21 mouse cellular contexts compared by ENCODE assay signal in genomic region chr13:63030023-63030422, GRCm38 (mm10).
DNase-seq lines count a peak whose midpoint lies in the region; ATAC-seq and TF ChIP-seq lines count a peak whose summit lies in the region.
"Had no signal": no experiment of that assay in that cellular context is flagged by ENCODE, and none has a peak within 500 bp of the region (broad histone marks: within the 10 kb centered on the region; RNA-seq: fewer than 3 reads in every experiment).

No protein-coding gene starts in this region.

- no peak overlapping the region for H3K4me3 ChIP-seq in stomach, postnatal 0 days (ENCODE audit: low read depth, low read length)
- no peak overlapping the region for H3K4me3 ChIP-seq in heart, embryonic 10.5 days

- DNase-seq in heart, adult 11 months: peak; percentile 63
- DNase-seq in heart, adult 18-20 months: no peak
- DNase-seq in Patski (ENCODE audit: low read depth, low spot score): no peak
- DNase-seq in stomach, postnatal 0 days (ENCODE audit: low spot score): no peak
- no peak for DNase-seq in heart, embryonic 10.5 days (ENCODE audit: low spot score)
- DNase-seq: adrenal gland, adult 2 months; adrenal gland, adult 8-10 months; adrenal gland, postnatal 10 days; adrenal gland, postnatal 14 days; adrenal gland, postnatal 25 days; adrenal gland, postnatal 36 days; B cell, adult 2 months; cerebellum, adult 11 months; cerebellum, adult 11-12 months; cerebellum, adult 18-20 months; cerebellum, adult 2 months had no signal

- H3K27ac ChIP-seq in stomach, postnatal 0 days (replicated peaks): no peak overlapping the region
- no peak overlapping the region for H3K27ac ChIP-seq in heart, embryonic 10.5 days

- in situ Hi-C loops in Patski (cut with MboI; ENCODE audit: low pct_unique_long_range_greater_than_20kb): no loop called here

- WGBS in stomach, postnatal 0 days: 48% methylated on average over 1 of the region's 1 CpGs
- 40% methylated on average over 1 of the region's 1 CpGs for WGBS in heart, embryonic 10.5 days

- no peaks in the 10 kb centered on the region for H3K27me3 ChIP-seq in Patski
- H3K27me3 ChIP-seq in stomach, postnatal 0 days (ENCODE audit: control insufficient read depth, insufficient read depth, low read length): no peaks in the 10 kb centered on the region
- H3K27me3 ChIP-seq in heart, embryonic 10.5 days (ENCODE audit: insufficient read depth, poor library complexity, severe bottlenecking): no peaks in the 10 kb centered on the region
- H3K27me3 ChIP-seq: CH12.LX had no signal

- H3K9ac ChIP-seq in stomach, postnatal 0 days (ENCODE audit: low read length): no peak overlapping the region

- no peak for TF ChIP-seq CTCF in Patski (IDR thresholded peaks at IDR 0.05)
- TF ChIP-seq CTCF in stomach, postnatal 0 days (IDR thresholded peaks at IDR 0.05; ENCODE audit: low read depth): no peak

- peak; percentile 67 for ATAC-seq in Patski
- ATAC-seq in stomach, postnatal 0 days (ENCODE audit: low FRiP score, low TSS enrichment): peak; percentile 53; the same call in 1 of the 2 replicates
- ATAC-seq in inflammation-experienced regulatory T-cells, adult 6 months: no peak
- ATAC-seq: activated CD4-positive, CD25-positive, alpha-beta regulatory T cell, adult 4 months; CD4-positive, CD25-positive, alpha-beta regulatory T cell, adult 4 months had no signal

- H3K36me3 ChIP-seq in stomach, postnatal 0 days (ENCODE audit: control insufficient read depth, insufficient read depth, low read length): no peaks in the 10 kb centered on the region
- no peaks in the 10 kb centered on the region for H3K36me3 ChIP-seq in heart, embryonic 10.5 days

- no peaks in the 10 kb centered on the region for H3K4me1 ChIP-seq in stomach, postnatal 0 days (replicated peaks; ENCODE audit: control insufficient read depth, insufficient read depth)
- peaks cover 16% of the 10 kb centered on the region for H3K4me1 ChIP-seq in heart, embryonic 10.5 days

- POLR2A ChIA-PET in Patski (lab: Charles Lee): interaction anchor here (0.7 kb wide), 1 partner anchor 51 kb away, joined by 3 read pairs; no protein-coding TSS in a partner anchor

- H3K9me3 ChIP-seq in stomach, postnatal 0 days (ENCODE audit: control insufficient read depth, low read length): no peaks in the 10 kb centered on the region
- H3K9me3 ChIP-seq in heart, embryonic 10.5 days: no peaks in the 10 kb centered on the region
- H3K9me3 ChIP-seq: G1E had no signal

- no peak overlapping the region for H3K4me2 ChIP-seq in stomach, postnatal 0 days (replicated peaks; ENCODE audit: low read depth)

- no peak for TF ChIP-seq EP300 in stomach, postnatal 0 days (optimal IDR thresholded peaks at IDR 0.05)

- CTCF ChIA-PET in Patski (lab: Charles Lee): interaction anchor here (0.8 kb wide), 1 partner anchor 15 kb away, joined by 4 read pairs; no protein-coding TSS in a partner anchor
